Mouse (Mus musculus): Measurements from ENCODE around the gene BC025920. TPM values are rescaled to one million over a fixed set of nuclear protein-coding genes. Genes with fewer than 3 reads are reported as not detected.
"Not testable (repeated sequence)": the region's sequence is repeated elsewhere in the genome, so short reads cannot be mapped to it uniquely, and the experiment has no call there.

Gene BC025920
- polyA plus RNA-seq, 1 experiment from 2014 or later: 0.85 TPM

DNA sequence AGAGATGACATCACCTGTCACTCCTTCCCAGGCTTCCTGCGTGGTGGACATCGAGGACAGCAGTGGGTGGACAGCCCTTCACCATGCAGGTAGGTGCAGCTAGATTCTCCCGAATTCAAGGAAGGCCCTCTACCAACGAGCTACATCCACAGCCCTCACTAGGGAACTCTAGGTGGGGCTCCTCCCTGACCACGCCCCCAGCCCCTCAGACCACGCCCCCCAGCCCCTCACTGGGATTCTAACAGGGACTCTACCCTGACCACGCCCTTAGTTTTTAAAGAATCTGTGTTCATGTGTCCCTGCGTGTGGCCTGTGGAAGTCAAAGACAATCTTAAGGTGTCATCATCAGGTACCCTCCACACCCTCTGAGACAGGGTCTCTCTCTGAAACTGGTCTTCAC, 30.3 kb downstream of the BC025920 start:
- H3K4me3 ChIP-seq (replicated peaks): no peak overlapping the region
- peaks cover 11% of the 10 kb centered on the region for H3K4me1 ChIP-seq (replicated peaks)
- 22% methylated on average over 8 of the region's 8 CpGs for WGBS
- H3K27ac ChIP-seq: no peak overlapping the region
- H3K27me3 ChIP-seq (replicated peaks): no peaks in the 10 kb centered on the region
- ATAC-seq: no peak
- no peaks in the 10 kb centered on the region for H3K36me3 ChIP-seq
- no peaks in the 10 kb centered on the region for H3K9me3 ChIP-seq
- no peak overlapping the region for H3K4me2 ChIP-seq (replicated peaks)
- no peak overlapping the region for H3K9ac ChIP-seq

DNA sequence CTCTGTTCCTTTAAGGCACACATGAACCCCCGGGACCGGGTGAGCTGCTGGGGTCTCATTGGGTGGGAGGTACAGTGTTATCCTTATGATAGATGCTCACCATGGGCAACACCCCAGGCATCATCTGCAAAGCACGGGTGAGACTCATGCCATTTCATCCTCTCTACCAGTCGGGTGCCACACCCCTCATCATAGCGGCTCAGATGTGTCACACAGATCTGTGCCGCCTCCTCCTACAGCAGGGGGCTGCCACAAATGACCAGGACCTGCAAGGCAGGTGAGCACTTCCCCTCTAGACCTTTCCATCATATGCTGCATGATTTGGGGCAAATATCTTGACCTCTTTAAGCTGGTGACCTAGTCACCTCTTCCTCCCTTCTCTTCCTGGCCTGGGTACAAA, 32.0 kb downstream of the BC025920 start:
- no peak for ATAC-seq
- H3K9ac ChIP-seq: no peak overlapping the region
- 76% methylated on average over 6 of the region's 6 CpGs for WGBS
- H3K4me1 ChIP-seq (replicated peaks): peaks cover 26% of the 10 kb centered on the region
- no peaks in the 10 kb centered on the region for H3K36me3 ChIP-seq
- no peak overlapping the region for H3K4me3 ChIP-seq (replicated peaks)
- H3K27ac ChIP-seq: no peak overlapping the region
- no peak overlapping the region for H3K4me2 ChIP-seq (replicated peaks)
- H3K27me3 ChIP-seq (replicated peaks): no peaks in the 10 kb centered on the region
- H3K9me3 ChIP-seq: no peaks in the 10 kb centered on the region

DNA sequence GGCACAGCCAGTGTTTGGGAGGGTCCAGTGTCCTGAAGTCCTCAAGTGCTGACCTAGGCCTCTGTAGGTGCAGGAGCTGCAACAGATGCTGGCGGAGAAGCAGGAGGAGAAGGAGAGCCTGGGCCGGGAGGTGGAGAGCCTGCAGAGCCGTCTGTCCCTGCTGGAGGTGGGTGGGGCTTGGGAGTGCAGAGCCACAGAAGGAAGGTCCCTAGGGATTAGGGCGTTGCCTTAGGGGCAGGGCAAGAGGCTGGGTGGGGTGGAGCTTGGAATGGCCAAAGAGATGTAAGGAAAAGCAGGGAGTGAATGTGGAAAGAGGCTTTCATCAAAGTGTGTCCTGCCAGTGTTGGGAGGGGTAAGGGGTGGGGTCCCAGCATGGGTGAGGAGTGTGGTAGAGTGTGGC, 34.8 kb downstream of the BC025920 start:
- H3K36me3 ChIP-seq; H3K27me3 ChIP-seq (replicated peaks); H3K4me2 ChIP-seq (replicated peaks); H3K27ac ChIP-seq; H3K9me3 ChIP-seq; H3K4me3 ChIP-seq (replicated peaks); ATAC-seq; H3K9ac ChIP-seq: not testable (repeated sequence)
- WGBS: 33% methylated on average over 4 of the region's 4 CpGs
- H3K4me1 ChIP-seq (replicated peaks): peaks cover 24% of the 10 kb centered on the region

DNA sequence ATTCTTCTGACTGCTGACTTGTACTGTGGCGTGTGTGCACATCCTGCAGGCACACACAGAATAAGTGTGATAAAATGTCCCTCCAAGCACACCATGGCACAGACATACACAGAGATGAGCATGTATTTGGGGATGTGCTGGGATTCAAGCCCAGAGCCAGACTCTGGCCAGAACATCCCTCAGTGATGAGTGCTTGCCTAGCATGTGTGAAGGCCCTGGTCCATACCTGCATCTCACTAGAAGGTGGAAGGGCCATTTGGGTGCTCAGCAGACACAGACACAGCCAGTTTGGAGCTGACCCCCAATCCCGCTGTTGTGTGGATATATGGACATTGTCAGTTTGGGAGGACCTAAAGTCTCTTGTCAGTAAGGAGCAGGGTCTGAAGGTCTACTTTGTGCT, 35.5 kb downstream of the BC025920 start:
- no peak for ATAC-seq

DNA sequence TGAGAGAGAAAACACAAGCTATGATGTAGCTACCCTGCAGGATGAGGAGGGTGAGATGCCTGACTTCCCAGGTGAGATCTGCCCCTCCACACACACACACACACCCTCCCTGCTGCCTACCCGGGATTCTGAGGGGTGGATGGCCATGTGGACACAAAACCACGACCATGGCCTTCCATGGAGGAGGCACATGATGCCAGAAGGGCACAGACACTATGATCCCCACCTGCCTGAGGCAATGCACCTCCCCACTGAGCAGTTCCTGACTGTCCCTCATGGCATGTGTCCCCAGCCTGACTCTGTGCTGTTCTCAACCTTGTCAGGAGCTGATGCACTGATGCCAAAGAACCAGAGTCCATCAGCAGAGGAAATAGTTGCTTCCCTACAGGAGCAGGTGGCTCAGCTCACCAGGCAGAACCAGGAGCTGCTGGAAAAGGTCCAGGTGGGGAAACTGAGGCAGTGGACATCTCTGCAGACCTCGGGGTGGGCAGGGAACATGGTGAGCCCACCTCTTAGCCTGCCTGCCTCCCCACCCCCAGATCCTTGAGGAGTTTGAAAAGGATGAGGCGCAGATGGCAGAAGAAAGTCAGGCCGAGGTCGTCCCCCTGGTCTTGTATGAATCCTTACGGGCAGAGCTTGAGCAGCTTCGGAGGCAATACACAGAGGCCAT, 36.0 kb downstream of the BC025920 start:
- H3K27me3 ChIP-seq (replicated peaks): no peaks in the 10 kb centered on the region
- 72% methylated on average over 8 of the region's 8 CpGs for WGBS
- peak overlapping the region; percentile 99 for H3K9ac ChIP-seq
- H3K9me3 ChIP-seq: no peaks in the 10 kb centered on the region
- peak overlapping the region; percentile 82 for H3K4me3 ChIP-seq (replicated peaks)
- ATAC-seq: no peak
- H3K4me1 ChIP-seq (replicated peaks): peaks cover 24% of the 10 kb centered on the region
- no peak overlapping the region for H3K27ac ChIP-seq
- H3K36me3 ChIP-seq: no peaks in the 10 kb centered on the region
- H3K4me2 ChIP-seq (replicated peaks): peak overlapping the region; percentile 91

More for the DNA sequence above, 35.5 kb downstream of the BC025920 start:
- Histone ChIP-seq H3K27me3 (replicated peaks) (no peaks in the 10 kb centered on the region), H3K9ac (no peak overlapping the region), H3K4me2 (replicated peaks) (0 out of 2 replicates have a peak overlapping the region, but pooled peaks have one; percentile 91), H3K36me3 (no peaks in the 10 kb centered on the region), H3K4me1 (replicated peaks) (peaks cover 24% of the 10 kb centered on the region), H3K27ac (no peak overlapping the region), H3K4me3 (replicated peaks) (no peak overlapping the region), H3K9me3 (no peaks in the 10 kb centered on the region)
- 86% methylated on average over 2 of the region's 2 CpGs for WGBS

DNA sequence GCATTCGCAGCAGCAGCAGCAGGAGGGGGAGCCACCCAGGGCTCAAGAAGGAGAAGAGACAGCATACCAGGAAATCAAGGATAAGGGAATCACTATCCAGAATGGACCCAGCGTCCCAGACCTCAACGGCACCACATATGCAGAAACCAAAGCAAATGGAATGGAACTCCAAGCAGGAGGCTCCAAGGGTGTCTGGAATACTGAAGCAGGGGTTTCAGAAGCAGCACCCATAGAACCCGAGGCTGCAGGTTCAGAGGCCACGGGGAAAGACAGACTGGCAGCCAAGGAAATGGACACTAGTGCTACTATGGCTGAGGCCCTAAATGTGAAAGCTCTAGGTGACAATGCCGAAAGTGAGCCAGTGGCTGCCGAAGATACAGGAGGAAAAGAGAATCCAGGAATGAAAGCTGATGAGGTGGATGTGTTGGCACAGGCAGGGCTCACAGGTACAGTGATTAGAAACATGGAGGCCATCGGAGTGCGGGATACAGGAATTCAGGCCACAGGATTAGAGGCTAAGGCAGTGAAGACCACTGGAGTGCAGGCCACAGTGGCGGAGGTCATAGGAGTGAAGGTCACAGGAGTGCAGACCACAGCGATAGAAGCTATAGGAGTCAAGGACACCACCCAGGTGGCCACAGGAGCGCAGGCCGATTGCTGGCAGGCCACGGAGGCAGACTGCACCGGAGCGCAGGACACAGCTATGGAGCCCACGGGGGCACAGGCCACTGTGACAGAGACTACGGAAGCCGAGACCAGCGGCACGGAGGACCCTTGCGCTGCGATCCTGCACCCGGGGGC, 36.8 kb downstream of the BC025920 start:
- H3K9ac ChIP-seq: peak overlapping the region; percentile 99
- H3K4me3 ChIP-seq (replicated peaks): peak overlapping the region; percentile 82
- peaks cover 24% of the 10 kb centered on the region for H3K4me1 ChIP-seq (replicated peaks)
- ATAC-seq: no peak; the same call in 1 of the 2 replicates
- peak overlapping the region; percentile 99 for H3K27ac ChIP-seq
- H3K9me3 ChIP-seq: no peaks in the 10 kb centered on the region
- H3K27me3 ChIP-seq (replicated peaks): no peaks in the 10 kb centered on the region
- WGBS: 17% methylated on average over 24 of the region's 24 CpGs
- peak overlapping the region; percentile 91 for H3K4me2 ChIP-seq (replicated peaks)
- H3K36me3 ChIP-seq: no peaks in the 10 kb centered on the region

DNA sequence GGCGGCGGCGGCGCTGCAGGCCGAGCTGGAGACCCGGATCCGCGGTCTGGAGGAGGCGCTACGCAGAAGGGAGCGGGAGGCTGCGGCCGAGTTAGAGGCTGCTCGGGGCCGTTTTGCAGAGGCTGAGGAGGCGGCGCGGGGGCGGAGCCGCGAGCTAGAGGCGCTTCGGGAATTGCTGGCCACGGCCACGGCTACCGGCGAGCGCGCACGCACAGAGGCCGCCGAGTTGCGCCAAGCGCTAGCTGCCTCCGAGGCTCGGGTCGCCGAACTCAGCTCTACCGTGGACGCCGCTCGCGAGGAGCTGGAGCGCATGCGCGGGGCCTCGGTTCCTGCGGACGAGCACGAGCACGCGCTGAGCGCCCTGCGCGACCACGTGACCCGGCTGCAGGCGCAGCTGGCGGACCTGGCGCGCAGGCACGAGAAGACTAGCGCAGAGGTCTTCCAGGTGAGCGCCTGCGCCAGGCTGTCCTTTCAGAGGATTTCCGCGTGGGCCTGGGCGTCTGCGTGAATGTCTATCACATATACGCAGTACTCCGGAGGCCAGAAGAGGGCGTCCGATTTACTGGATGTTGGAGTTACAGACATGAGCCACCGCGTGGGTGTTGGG, 37.5 kb downstream of the BC025920 start:
- Histone ChIP-seq H3K36me3 (no peaks in the 10 kb centered on the region), H3K27ac (peak overlapping the region; percentile 99), H3K4me2 (replicated peaks) (peak overlapping the region; percentile 91), H3K27me3 (replicated peaks) (no peaks in the 10 kb centered on the region), H3K4me1 (replicated peaks) (peaks cover 24% of the 10 kb centered on the region), H3K4me3 (replicated peaks) (peak overlapping the region; percentile 82), H3K9me3 (no peaks in the 10 kb centered on the region), H3K9ac (peak overlapping the region; percentile 99)
- WGBS: under 1% methylated on average over 75 of the region's 75 CpGs
- peak; percentile 93 for ATAC-seq

DNA sequence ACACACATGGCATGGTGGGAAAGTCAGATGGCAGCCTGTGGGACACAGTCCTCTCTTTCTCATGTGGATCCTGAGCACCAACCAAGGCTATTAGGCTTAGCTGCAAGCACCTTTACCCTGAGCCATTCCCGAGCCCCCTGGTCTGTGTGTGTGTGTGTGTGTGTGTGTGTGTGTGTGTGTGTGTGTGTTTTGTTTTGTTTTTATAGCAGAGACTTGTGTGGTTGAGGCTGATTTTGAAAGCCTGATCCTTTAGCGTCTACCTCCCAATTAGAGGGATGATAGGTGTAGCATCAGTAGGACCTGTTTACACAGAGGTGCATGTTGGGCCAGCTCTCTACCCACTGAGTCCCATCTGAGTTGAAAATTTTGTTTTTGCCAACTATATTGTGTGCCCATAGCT, 38.1 kb downstream of the BC025920 start:
- no peaks in the 10 kb centered on the region for H3K27me3 ChIP-seq (replicated peaks)
- peak overlapping the region; percentile 91 for H3K4me2 ChIP-seq (replicated peaks)
- peak overlapping the region; percentile 99 for H3K9ac ChIP-seq
- H3K9me3 ChIP-seq: no peaks in the 10 kb centered on the region
- WGBS: 52% methylated on average over 2 of the region's 2 CpGs
- H3K4me1 ChIP-seq (replicated peaks): peaks cover 24% of the 10 kb centered on the region
- peak; percentile 11 for ATAC-seq
- peak overlapping the region; percentile 99 for H3K27ac ChIP-seq
- peak overlapping the region; percentile 82 for H3K4me3 ChIP-seq (replicated peaks)
- no peaks in the 10 kb centered on the region for H3K36me3 ChIP-seq

DNA sequence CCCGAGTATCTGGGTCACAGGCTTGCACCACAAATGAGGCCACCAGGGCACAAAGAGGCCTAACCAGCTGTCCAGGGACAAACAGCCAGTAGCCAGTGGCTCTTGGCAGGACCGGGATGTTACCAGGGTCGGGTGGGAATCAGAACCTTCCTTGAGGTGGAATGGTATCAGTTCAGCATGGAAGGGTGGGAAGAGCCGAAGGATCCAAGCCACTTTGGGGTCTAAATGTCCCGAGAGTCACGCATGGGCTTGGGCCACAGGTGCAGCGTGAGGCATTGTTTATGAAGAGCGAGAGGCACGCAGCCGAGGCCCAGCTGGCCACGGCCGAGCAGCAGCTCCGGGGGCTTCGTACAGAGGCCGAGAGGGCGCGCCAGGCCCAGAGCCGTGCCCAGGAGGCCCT, 38.6 kb downstream of the BC025920 start:
- H3K4me1 ChIP-seq (replicated peaks): peaks cover 24% of the 10 kb centered on the region
- WGBS: 92% methylated on average over 18 of the region's 18 CpGs
- no peaks in the 10 kb centered on the region for H3K36me3 ChIP-seq
- no peak overlapping the region for H3K4me2 ChIP-seq (replicated peaks)
- no peak overlapping the region for H3K4me3 ChIP-seq (replicated peaks)
- no peak for ATAC-seq
- no peaks in the 10 kb centered on the region for H3K9me3 ChIP-seq
- no peak overlapping the region for H3K27ac ChIP-seq
- no peak overlapping the region for H3K9ac ChIP-seq
- no peaks in the 10 kb centered on the region for H3K27me3 ChIP-seq (replicated peaks)

DNA sequence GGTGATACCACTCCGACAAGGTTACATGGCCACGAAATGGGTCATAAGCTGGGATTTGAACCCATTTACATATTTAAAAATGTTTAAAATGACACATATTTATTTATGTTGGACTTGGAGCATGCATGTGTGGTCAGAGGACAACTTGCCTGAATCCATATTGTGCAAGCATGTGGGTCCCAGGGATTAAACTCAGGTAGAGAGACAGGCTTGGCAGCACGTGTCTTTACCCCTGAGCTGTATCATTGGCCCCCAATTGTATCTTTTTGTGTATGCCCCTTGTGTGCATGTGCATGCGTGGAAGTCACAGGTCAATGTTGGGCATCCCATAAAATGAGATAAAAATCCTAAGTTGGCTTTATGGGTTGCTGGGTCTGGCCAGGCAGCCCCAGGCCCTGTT, 39.3 kb downstream of the BC025920 start:
- WGBS: 87% methylated on average over 4 of the region's 4 CpGs

DNA sequence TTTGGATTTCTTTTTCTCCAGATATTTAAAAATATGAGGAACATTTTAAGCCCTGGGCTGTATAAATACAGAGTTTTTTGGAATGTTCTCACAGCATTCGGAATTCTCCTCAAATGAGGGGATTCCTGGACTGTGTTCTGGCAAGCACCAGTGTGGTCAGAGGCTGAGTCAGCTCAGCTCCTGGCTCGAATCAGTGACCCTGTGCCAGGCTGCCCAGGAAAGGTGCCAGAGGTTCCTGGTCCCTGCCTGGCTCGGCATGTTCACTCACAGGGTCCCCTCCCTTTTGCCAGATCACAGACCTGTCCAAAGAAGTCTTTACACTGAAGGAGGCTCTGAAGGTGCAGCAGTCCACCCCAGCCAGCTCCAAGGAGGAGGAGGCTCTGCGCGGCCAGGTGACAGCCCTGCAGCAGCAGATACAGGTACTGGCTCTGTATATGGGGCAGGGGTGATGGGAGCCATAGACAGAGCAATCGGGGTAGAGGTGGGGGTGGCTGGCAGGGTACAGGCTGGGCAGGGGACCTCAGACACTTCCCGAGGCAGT, 40.0 kb downstream of the BC025920 start:
- H3K27me3 ChIP-seq (replicated peaks): no peaks in the 10 kb centered on the region
- WGBS: 82% methylated on average over 7 of the region's 7 CpGs
- H3K27ac ChIP-seq: no peak overlapping the region
- no peak overlapping the region for H3K9ac ChIP-seq
- H3K4me3 ChIP-seq (replicated peaks): no peak overlapping the region
- no peak overlapping the region for H3K4me2 ChIP-seq (replicated peaks)
- H3K36me3 ChIP-seq: peaks cover 3% of the 10 kb centered on the region; the same call in 1 of the 2 replicates
- H3K9me3 ChIP-seq: no peaks in the 10 kb centered on the region
- no peak for ATAC-seq
- H3K4me1 ChIP-seq (replicated peaks): peaks cover 22% of the 10 kb centered on the region

More for the DNA sequence above, 39.3 kb downstream of the BC025920 start:
- Histone ChIP-seq H3K27ac (no peak overlapping the region), H3K4me3 (replicated peaks) (no peak overlapping the region), H3K4me2 (replicated peaks) (no peak overlapping the region), H3K9me3 (no peaks in the 10 kb centered on the region), H3K4me1 (replicated peaks) (peaks cover 24% of the 10 kb centered on the region), H3K9ac (no peak overlapping the region), H3K36me3 (no peaks in the 10 kb centered on the region), H3K27me3 (replicated peaks) (no peaks in the 10 kb centered on the region)
- no peak for ATAC-seq

Data from intestine, embryonic 15.5 days (tissue).